Mouse (Mus musculus) ovary, postnatal 14 days (tissue): Measurements from ENCODE around the gene Gcm2.
A peak's percentile ranks its signal among the peaks of the same experiment; 100 is the strongest.

Experiments used
- DNase-seq: peaks from one replicate; pipeline ENCODE4 v3.0.0; 2022; ENCODE audit warnings: low spot score

Gcm2 gene

GRCm38 (mm10) chr13:41110935-41111334 is at the start of gene Gcm2:
Gene Gcm2 (minus strand): TSS chr13:41111035.
- no peak for DNase-seq

GRCm38 (mm10) chr13:41158426-41158825 is 47.6 kb upstream of the Gcm2 start:
- DNase-seq: no peak

GRCm38 (mm10) chr13:41153146-41153545 is 42.3 kb upstream of the Gcm2 start:
- DNase-seq: no peak

- DNase-seq: peak; percentile 33
Observed at GRCm38 (mm10) chr13:41146271-41146670, 35.4 kb upstream of the Gcm2 start.

GRCm38 (mm10) chr13:41145433-41145970 is 34.7 kb upstream of the Gcm2 start:
- no peak for DNase-seq

GRCm38 (mm10) chr13:41134901-41135300 is 24.1 kb upstream of the Gcm2 start:
- DNase-seq: peak; percentile 58

- DNase-seq: no peak
Observed at GRCm38 (mm10) chr13:41129061-41129460, 18.2 kb upstream of the Gcm2 start.

- no peak for DNase-seq
Observed at GRCm38 (mm10) chr13:41128326-41128725, 17.5 kb upstream of the Gcm2 start.

GRCm38 (mm10) chr13:41123666-41124225 is 12.9 kb upstream of the Gcm2 start:
- DNase-seq: no peak

GRCm38 (mm10) chr13:41119152-41119945 is 8.5 kb upstream of the Gcm2 start:
- DNase-seq: no peak

- DNase-seq: no peak
Observed at GRCm38 (mm10) chr13:41113940-41114339, 3.1 kb upstream of the Gcm2 start, which contains the start of gene Sycp2l. Gene Sycp2l (plus strand): TSS chr13:41114307.

GRCm38 (mm10) chr13:41105541-41105940 is 5.3 kb downstream of the Gcm2 start:
- no peak for DNase-seq

GRCm38 (mm10) chr13:41103841-41104525 is 6.9 kb downstream of the Gcm2 start:
- DNase-seq: no peak

GRCm38 (mm10) chr13:41100031-41100430 is 10.8 kb downstream of the Gcm2 start:
- DNase-seq: no peak

GRCm38 (mm10) chr13:41098325-41098724 is 12.5 kb downstream of the Gcm2 start:
- DNase-seq: no peak

GRCm38 (mm10) chr13:41097324-41098058 is 13.3 kb downstream of the Gcm2 start:
- no peak for DNase-seq

- DNase-seq: no peak
Observed at GRCm38 (mm10) chr13:41094160-41094559, 16.7 kb downstream of the Gcm2 start.

GRCm38 (mm10) chr13:41091271-41091670 is 19.6 kb downstream of the Gcm2 start:
- DNase-seq: no peak

GRCm38 (mm10) chr13:41088746-41089145 is 22.1 kb downstream of the Gcm2 start:
- DNase-seq: no peak

GRCm38 (mm10) chr13:41085140-41085539 is 25.7 kb downstream of the Gcm2 start:
- DNase-seq: no peak

GRCm38 (mm10) chr13:41084521-41084920 is 26.3 kb downstream of the Gcm2 start:
- no peak for DNase-seq

GRCm38 (mm10) chr13:41080700-41081099 is 30.1 kb downstream of the Gcm2 start:
- DNase-seq: no peak
